Mouse (Mus musculus): ENCODE measurements around the gene Pcbp3. TPM values are rescaled to one million over a fixed set of nuclear protein-coding genes. Genes with fewer than 3 reads are reported as not detected.

The Pcbp3 gene
- polyA plus RNA-seq, 1 experiment from 2014 or later: 29.0 TPM

DNA sequence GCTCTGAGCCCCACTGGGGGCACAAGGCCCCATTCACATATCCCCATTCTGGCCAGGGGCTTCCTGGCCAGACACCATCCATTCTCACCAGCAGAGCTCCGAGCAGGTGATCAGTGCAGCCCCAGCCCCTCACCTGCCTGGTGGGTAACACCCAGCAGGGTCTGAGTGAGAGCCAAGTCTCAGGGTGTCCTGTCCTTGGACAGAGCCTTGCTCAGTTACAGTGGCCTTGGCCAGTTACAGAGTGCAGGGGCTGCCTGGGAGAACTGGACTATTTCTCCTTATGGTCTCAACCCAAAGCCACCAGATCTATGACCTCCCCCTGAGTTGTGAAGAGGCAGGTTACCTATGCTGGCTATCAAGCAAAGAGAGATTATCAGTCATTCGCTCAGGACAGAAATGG lies 236.6 kb downstream of the Pcbp3 start:
- no peaks in the 10 kb centered on the region for H3K9me3 ChIP-seq (ENCODE audit: control insufficient read depth, low read length)
- peak overlapping the region; percentile 55 for H3K4me3 ChIP-seq (ENCODE audit: low read depth, low read length)
- DNase-seq (ENCODE audit: low spot score) (no peak), ATAC-seq (replicated peaks; ENCODE audit: low FRiP score, low TSS enrichment, low read depth) (no peak)
- peak overlapping the region; percentile 88 for H3K4me2 ChIP-seq (ENCODE audit: low read length)
- H3K4me1 ChIP-seq (replicated peaks; ENCODE audit: control insufficient read depth, insufficient read depth, low read length): peaks cover 21% of the 10 kb centered on the region
- 65% methylated on average over 2 of the region's 2 CpGs for WGBS
- no peaks in the 10 kb centered on the region for H3K27me3 ChIP-seq (replicated peaks; ENCODE audit: control insufficient read depth, insufficient read depth, low read length)
- H3K9ac ChIP-seq (ENCODE audit: low read length): peak overlapping the region; percentile 80
- H3K27ac ChIP-seq (ENCODE audit: low read depth): peak overlapping the region; percentile 82; the same call in 1 of the 2 replicates
- H3K36me3 ChIP-seq (ENCODE audit: control insufficient read depth, insufficient read depth, low read length): peaks cover 34% of the 10 kb centered on the region

DNA sequence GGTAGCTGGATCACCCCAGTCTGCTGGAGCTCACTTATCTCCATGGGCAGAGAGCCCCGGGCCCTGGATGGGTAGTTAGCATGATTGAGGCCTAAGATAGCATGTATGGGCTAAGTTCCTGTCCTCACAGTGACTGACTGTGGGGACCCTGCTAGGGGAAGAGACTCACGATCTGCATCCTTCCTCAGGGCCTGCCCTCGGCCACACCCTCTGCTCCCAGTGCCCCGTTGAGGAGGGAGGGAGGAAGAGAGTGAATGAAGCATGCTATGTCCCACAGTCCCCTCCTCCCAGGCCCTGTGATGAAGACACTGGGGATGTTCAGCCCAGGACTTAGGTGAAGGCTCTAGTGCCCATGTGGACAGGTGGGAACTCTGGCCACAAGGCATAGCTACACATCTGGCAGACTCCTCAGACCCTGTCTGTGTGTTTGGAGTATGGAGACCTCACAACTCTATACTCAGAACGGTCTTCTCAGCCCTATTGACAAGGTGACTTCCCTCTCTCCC lies 237.4 kb downstream of the Pcbp3 start:
- ATAC-seq (replicated peaks; ENCODE audit: low FRiP score, low TSS enrichment, low read depth) (no peak), DNase-seq (ENCODE audit: low spot score) (peak; percentile 48)
- Histone ChIP-seq H3K36me3 (ENCODE audit: control insufficient read depth, insufficient read depth, low read length) (peaks cover 43% of the 10 kb centered on the region), H3K9me3 (ENCODE audit: control insufficient read depth, low read length) (no peaks in the 10 kb centered on the region), H3K9ac (ENCODE audit: low read length) (peak overlapping the region; percentile 80), H3K4me3 (ENCODE audit: low read depth, low read length) (peak overlapping the region; percentile 55), H3K27me3 (replicated peaks; ENCODE audit: control insufficient read depth, insufficient read depth, low read length) (no peaks in the 10 kb centered on the region), H3K4me1 (replicated peaks; ENCODE audit: control insufficient read depth, insufficient read depth, low read length) (peaks cover 20% of the 10 kb centered on the region), H3K4me2 (ENCODE audit: low read length) (peak overlapping the region; percentile 88), H3K27ac (ENCODE audit: low read depth) (no peak overlapping the region)
- 33% methylated on average over 5 of the region's 5 CpGs for WGBS

DNA sequence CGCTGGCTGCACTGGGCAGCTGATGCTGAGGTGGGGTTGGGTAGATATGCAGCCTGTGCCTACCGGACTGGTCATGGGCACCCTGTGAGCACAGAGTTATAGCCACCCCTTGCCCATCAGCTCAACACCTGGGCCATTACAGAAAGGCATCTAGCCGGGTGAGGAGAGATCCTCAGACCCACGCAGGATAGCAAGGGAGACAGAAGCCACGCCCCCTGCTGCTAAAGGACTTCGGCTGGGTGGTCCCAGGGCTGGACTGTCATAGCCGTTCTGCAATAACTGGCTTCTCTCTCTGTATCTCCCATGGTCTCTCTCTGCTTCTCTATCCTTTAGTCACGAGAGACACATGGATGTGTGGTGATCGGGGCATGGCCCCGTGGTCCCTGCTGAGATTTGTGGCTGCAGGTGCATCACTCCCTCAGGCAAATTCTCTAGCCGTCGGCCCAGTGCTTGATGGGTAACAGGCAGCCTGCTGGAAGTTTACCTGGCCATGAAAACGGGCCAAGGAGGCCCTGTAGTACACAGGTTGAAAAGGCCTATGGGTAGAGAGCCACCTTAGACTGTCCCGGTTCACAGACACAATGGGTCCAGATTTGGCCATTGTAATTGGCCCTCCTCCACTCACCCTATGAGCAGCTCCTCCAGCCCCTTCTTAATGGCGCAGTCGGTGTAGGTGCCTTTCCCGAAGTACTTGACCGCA lies 238.8 kb downstream of the Pcbp3 start:
- DNase-seq (ENCODE audit: low spot score) (peak; percentile 47), ATAC-seq (replicated peaks; ENCODE audit: low FRiP score, low TSS enrichment, low read depth) (no peak)
- Histone ChIP-seq H3K4me1 (replicated peaks; ENCODE audit: control insufficient read depth, insufficient read depth, low read length) (peaks cover 16% of the 10 kb centered on the region), H3K36me3 (ENCODE audit: control insufficient read depth, insufficient read depth, low read length) (peaks cover 56% of the 10 kb centered on the region), H3K27me3 (replicated peaks; ENCODE audit: control insufficient read depth, insufficient read depth, low read length) (no peaks in the 10 kb centered on the region), H3K27ac (ENCODE audit: low read depth) (no peak overlapping the region), H3K4me2 (ENCODE audit: low read length) (no peak overlapping the region), H3K9me3 (ENCODE audit: control insufficient read depth, low read length) (no peaks in the 10 kb centered on the region), H3K4me3 (ENCODE audit: low read depth, low read length) (no peak overlapping the region), H3K9ac (ENCODE audit: low read length) (no peak overlapping the region)
- 89% methylated on average over 18 of the region's 18 CpGs for WGBS

DNA sequence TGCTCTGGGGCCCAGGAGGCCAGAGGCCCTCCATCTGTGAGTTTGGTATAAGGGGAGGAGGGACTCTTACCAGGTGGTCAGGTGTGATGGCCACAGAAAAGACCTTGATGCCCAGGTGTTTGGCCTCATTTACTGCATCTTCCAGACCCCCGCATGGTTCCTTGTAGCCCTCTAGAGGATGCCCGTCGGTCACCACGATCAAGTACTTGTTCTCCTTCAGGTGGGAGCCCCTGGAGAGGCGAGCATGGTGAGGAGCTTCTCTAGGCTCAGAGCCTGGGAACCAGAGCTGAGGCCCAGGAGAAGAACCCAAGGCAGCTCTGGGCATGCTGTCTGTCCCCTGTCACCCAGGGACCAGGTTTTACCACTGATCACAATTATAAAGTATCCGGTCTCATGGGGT lies 239.9 kb downstream of the Pcbp3 start:
- no peak overlapping the region for H3K9ac ChIP-seq (ENCODE audit: low read length)
- 94% methylated on average over 6 of the region's 6 CpGs for WGBS
- H3K4me1 ChIP-seq (replicated peaks; ENCODE audit: control insufficient read depth, insufficient read depth, low read length): peaks cover 14% of the 10 kb centered on the region
- H3K27ac ChIP-seq (ENCODE audit: low read depth): no peak overlapping the region
- no peaks in the 10 kb centered on the region for H3K27me3 ChIP-seq (replicated peaks; ENCODE audit: control insufficient read depth, insufficient read depth, low read length)
- DNase-seq (ENCODE audit: low spot score) (peak; percentile 41), ATAC-seq (replicated peaks; ENCODE audit: low FRiP score, low TSS enrichment, low read depth) (no peak)
- peaks cover 67% of the 10 kb centered on the region for H3K36me3 ChIP-seq (ENCODE audit: control insufficient read depth, insufficient read depth, low read length)
- no peaks in the 10 kb centered on the region for H3K9me3 ChIP-seq (ENCODE audit: control insufficient read depth, low read length)
- H3K4me3 ChIP-seq (ENCODE audit: low read depth, low read length): no peak overlapping the region
- H3K4me2 ChIP-seq (ENCODE audit: low read length): no peak overlapping the region

DNA sequence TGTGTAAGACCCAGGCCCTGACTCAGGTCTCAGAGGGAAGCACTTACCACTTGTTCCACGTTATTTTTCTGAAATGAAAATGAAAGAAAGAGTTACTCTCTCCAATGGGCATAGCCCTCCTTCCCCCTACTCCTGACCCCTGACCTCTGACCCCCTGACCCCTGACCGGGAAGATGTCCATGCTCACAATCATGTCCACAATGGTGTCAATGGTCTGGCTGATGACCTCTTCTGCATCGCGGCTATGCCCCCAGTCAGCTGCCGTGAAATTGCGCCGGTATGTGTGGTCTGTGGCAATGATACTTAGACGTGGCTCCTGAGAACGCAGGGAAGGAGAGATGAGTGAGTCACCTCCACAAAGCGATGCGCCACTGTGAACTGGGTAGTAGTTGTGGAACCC lies 240.5 kb downstream of the Pcbp3 start:
- H3K36me3 ChIP-seq (ENCODE audit: control insufficient read depth, insufficient read depth, low read length): peaks cover 72% of the 10 kb centered on the region
- no peak overlapping the region for H3K9ac ChIP-seq (ENCODE audit: low read length)
- ATAC-seq (replicated peaks; ENCODE audit: low FRiP score, low TSS enrichment, low read depth) (no peak), DNase-seq (ENCODE audit: low spot score) (peak; percentile 31)
- no peak overlapping the region for H3K4me2 ChIP-seq (ENCODE audit: low read length)
- H3K4me3 ChIP-seq (ENCODE audit: low read depth, low read length): no peak overlapping the region
- 83% methylated on average over 11 of the region's 11 CpGs for WGBS
- H3K27ac ChIP-seq (ENCODE audit: low read depth): no peak overlapping the region
- H3K4me1 ChIP-seq (replicated peaks; ENCODE audit: control insufficient read depth, insufficient read depth, low read length): peaks cover 11% of the 10 kb centered on the region
- H3K27me3 ChIP-seq (replicated peaks; ENCODE audit: control insufficient read depth, insufficient read depth, low read length): no peaks in the 10 kb centered on the region
- no peaks in the 10 kb centered on the region for H3K9me3 ChIP-seq (ENCODE audit: control insufficient read depth, low read length)

DNA sequence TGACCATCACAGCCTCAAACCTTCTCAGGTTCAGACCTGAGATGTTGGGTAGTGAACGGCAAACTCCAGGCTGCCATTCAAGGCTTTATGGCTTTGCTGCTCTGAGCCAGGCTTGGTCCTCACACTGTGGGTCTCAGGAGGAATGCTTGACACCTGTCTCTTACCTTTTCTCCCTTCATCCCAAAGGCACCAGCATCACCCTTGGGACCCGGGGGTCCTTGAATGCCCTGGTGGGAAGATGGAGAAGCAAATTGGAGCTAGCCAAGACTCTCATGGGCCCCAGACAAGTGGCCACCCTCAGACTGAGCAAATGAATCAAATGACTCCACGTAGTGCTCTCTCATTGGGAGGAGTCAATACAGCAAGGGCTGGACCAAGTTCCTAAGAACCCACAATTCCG lies 244.1 kb downstream of the Pcbp3 start:
- Histone ChIP-seq H3K36me3 (ENCODE audit: control insufficient read depth, insufficient read depth, low read length) (peaks cover 99% of the 10 kb centered on the region), H3K4me1 (replicated peaks; ENCODE audit: control insufficient read depth, insufficient read depth, low read length) (no peaks in the 10 kb centered on the region), H3K4me2 (ENCODE audit: low read length) (no peak overlapping the region), H3K27ac (ENCODE audit: low read depth) (no peak overlapping the region), H3K9me3 (ENCODE audit: control insufficient read depth, low read length) (no peaks in the 10 kb centered on the region), H3K27me3 (replicated peaks; ENCODE audit: control insufficient read depth, insufficient read depth, low read length) (no peaks in the 10 kb centered on the region), H3K4me3 (ENCODE audit: low read depth, low read length) (no peak overlapping the region), H3K9ac (ENCODE audit: low read length) (no peak overlapping the region)
- no peak for ATAC-seq (replicated peaks; ENCODE audit: low FRiP score, low TSS enrichment, low read depth)
- WGBS: 95% methylated on average over 4 of the region's 4 CpGs
- no peak for DNase-seq (ENCODE audit: low spot score)

DNA sequence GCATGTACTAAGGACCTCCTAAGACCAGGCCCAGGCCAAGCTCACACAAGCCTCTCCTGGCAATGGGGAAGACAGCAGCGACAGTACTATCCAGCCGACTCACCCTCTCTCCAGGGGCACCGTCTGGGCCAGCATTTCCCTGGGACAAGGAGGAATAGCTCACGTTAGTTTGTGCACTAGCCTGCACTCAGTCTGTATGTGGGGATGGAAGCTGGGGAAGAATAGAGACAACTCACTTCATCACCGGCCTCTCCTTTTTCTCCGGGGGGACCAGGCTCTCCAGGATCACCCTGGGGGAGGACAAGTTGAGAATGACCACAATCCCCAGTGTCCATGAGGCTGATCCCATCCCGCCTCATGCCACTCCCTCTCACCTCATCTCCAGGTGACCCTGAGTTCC lies 244.7 kb downstream of the Pcbp3 start:
- Histone ChIP-seq H3K27me3 (replicated peaks; ENCODE audit: control insufficient read depth, insufficient read depth, low read length) (no peaks in the 10 kb centered on the region), H3K36me3 (ENCODE audit: control insufficient read depth, insufficient read depth, low read length) (peaks cover 99% of the 10 kb centered on the region), H3K4me2 (ENCODE audit: low read length) (no peak overlapping the region), H3K9ac (ENCODE audit: low read length) (no peak overlapping the region), H3K27ac (ENCODE audit: low read depth) (no peak overlapping the region), H3K4me3 (ENCODE audit: low read depth, low read length) (no peak overlapping the region), H3K4me1 (replicated peaks; ENCODE audit: control insufficient read depth, insufficient read depth, low read length) (no peaks in the 10 kb centered on the region), H3K9me3 (ENCODE audit: control insufficient read depth, low read length) (no peaks in the 10 kb centered on the region)
- 84% methylated on average over 7 of the region's 7 CpGs for WGBS
- DNase-seq (ENCODE audit: low spot score): no peak
- no peak for ATAC-seq (replicated peaks; ENCODE audit: low FRiP score, low TSS enrichment, low read depth)

DNA sequence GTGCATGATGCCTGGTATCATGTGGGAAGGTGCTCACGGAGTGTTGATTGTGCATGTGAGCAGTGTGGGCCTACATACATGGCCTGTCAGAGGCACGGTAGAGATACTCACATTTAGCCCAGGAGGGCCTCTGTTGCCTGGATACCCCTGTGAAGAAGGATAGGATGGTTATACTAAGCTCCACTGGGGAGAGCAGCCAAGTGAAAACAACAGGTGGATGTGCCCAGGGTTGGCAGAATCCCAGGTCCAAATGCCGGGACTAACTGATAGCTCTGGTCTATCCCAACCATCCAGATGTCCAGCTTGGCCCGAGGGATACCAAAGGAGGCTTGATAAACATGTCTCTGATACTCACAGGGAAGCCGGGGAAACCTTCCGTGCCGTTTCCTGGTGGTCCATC lies 247.4 kb downstream of the Pcbp3 start:
- no peak for DNase-seq (ENCODE audit: low spot score)
- no peak overlapping the region for H3K4me2 ChIP-seq (ENCODE audit: low read length)
- no peaks in the 10 kb centered on the region for H3K9me3 ChIP-seq (ENCODE audit: control insufficient read depth, low read length)
- no peaks in the 10 kb centered on the region for H3K4me1 ChIP-seq (replicated peaks; ENCODE audit: control insufficient read depth, insufficient read depth, low read length)
- no peak overlapping the region for H3K4me3 ChIP-seq (ENCODE audit: low read depth, low read length)
- H3K27me3 ChIP-seq (replicated peaks; ENCODE audit: control insufficient read depth, insufficient read depth, low read length): no peaks in the 10 kb centered on the region
- ATAC-seq (replicated peaks; ENCODE audit: low FRiP score, low TSS enrichment, low read depth): no peak
- no peak overlapping the region for H3K27ac ChIP-seq (ENCODE audit: low read depth)
- H3K36me3 ChIP-seq (ENCODE audit: control insufficient read depth, insufficient read depth, low read length): peaks cover 99% of the 10 kb centered on the region
- H3K9ac ChIP-seq (ENCODE audit: low read length): no peak overlapping the region
- 77% methylated on average over 7 of the region's 7 CpGs for WGBS

DNA sequence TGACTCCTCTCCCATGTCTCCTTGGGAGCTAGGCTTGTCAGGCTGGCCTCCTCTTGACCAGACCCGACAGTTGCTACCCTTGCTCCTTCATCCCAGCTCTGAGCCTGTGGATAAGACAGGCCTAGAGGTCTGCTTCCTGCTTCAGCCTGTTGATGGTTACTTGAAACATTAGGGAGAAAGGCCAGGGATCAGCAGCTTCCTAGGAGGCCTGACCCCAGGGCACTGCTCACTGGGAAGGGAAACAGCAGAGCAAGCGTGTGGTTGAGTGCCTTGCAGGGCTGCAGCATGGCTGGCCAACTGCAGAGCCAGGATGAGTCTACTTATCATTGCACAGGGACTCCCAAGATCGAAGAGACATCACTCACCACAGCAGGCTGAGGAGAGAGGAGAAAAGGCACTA lies 249.2 kb downstream of the Pcbp3 start:
- Histone ChIP-seq H3K9me3 (ENCODE audit: control insufficient read depth, low read length) (0 out of 2 replicates have a peak, but pooled peaks cover 2% of the 10 kb centered on the region), H3K36me3 (ENCODE audit: control insufficient read depth, insufficient read depth, low read length) (peaks cover 90% of the 10 kb centered on the region), H3K4me2 (ENCODE audit: low read length) (no peak overlapping the region), H3K4me1 (replicated peaks; ENCODE audit: control insufficient read depth, insufficient read depth, low read length) (no peaks in the 10 kb centered on the region), H3K27me3 (replicated peaks; ENCODE audit: control insufficient read depth, insufficient read depth, low read length) (no peaks in the 10 kb centered on the region), H3K4me3 (ENCODE audit: low read depth, low read length) (no peak overlapping the region), H3K9ac (ENCODE audit: low read length) (no peak overlapping the region), H3K27ac (ENCODE audit: low read depth) (no peak overlapping the region)
- DNase-seq (ENCODE audit: low spot score): no peak
- 90% methylated on average over 3 of the region's 3 CpGs for WGBS
- ATAC-seq (replicated peaks; ENCODE audit: low FRiP score, low TSS enrichment, low read depth): no peak
